Mouse (Mus musculus) kidney, adult 11 months (tissue): ENCODE results near the gene Rasa2.
A peak's percentile ranks its signal among the peaks of the same experiment; 100 is the strongest.
"Not testable (repeated sequence)": the region's sequence is repeated elsewhere in the genome, so short reads cannot be mapped to it uniquely, and the experiment has no call there.

Source experiments
- DNase-seq: peaks from one replicate; pipeline ENCODE4 v3.0.0; 2022

The Rasa2 gene

DNA sequence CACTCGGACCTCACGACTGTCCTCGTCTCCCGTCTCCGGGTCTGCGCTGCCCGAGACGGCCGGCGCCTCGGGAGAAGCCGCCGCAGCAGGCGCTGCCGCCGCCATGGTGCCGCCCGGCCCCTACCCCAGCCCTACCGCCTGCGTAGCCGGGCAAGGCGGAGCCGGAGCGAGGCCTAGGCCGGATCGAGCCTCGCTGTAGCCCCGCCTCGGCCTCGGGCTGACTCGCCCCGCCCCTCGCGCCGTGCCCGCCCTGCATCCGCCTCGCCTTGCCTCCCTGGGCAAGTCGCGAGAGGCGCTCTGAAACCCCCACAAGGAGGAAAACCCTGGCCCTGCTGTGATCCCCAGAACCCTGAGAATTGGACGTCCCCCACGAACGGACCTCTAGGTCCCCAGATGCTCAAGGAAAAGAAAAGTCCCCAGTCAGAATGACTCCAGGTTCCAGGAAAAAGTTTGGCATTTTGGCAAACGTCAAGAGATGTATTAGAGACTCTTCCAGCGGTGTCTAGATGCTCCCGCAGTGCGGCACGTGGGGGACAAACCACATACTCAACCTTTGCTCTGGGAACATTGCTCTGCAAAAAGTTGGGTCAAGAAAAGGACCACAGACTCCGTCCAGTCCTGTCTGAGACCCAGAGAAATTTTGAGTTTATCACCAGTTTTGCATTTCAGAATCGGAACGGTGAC lies at the start of gene Rasa2:
Gene Rasa2 (minus strand): TSS at position 229 of the 684 bp plus-strand sequence.
- DNase-seq = peak; percentile 91

DNA sequence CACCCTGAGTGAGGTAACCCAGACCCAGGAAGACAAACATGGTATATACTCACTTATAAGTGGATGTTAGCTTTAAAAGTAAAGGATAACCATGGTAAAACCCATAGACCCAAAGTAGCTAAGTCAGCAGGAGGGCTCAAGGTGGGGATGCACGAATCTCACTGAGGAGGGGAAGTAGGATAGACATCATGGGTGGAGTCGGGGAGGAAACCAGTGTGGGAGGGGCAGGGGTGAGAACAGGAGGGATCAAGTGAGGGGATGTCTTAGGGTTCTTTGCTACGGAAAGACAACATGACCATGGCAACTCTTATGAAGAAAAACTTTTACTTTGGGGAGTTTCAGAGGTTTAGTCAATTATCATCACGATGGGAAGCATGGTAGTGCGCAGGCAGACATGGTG lies 47.2 kb upstream of the Rasa2 start:
- DNase-seq = no peak

DNA sequence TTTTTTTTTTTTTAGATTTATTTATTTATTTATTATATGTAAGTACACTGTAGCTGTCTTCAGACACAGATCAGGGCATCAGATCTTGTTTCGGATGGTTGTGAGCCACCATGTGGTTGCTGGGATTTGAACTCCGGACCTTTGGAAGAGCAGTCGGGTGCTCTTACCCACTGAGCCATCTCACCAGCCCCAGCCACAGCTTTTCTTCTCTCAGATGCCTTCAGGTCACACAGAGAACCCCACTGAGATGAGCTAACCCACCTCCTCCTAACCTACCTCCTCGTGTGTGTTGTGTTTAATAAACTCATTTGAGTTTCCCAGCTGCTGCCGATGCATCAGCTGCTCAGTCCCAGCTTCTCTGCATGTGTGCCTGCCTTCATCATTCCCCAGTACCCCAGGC lies 46.3 kb upstream of the Rasa2 start:
- not testable (repeated sequence) for DNase-seq

DNA sequence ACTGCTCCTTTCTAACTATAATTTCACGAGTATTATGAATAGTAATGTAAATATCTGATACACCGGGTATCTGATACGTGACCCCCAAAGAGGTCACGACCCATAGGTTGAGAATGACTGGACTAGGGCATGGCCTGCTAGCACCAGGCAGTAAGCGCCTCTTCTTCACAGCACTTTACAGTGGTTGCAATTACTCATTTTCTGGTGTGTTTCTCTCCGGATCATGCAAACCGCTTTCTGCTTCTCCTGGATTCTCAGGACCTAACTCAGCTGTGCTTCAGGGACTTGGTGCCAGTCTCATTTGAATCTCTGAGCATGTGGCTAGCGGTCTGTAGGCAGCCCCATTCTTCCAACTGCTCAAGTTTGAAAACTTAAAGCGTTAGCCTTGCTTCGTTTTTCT lies 45.3 kb upstream of the Rasa2 start:
- DNase-seq = no peak

DNA sequence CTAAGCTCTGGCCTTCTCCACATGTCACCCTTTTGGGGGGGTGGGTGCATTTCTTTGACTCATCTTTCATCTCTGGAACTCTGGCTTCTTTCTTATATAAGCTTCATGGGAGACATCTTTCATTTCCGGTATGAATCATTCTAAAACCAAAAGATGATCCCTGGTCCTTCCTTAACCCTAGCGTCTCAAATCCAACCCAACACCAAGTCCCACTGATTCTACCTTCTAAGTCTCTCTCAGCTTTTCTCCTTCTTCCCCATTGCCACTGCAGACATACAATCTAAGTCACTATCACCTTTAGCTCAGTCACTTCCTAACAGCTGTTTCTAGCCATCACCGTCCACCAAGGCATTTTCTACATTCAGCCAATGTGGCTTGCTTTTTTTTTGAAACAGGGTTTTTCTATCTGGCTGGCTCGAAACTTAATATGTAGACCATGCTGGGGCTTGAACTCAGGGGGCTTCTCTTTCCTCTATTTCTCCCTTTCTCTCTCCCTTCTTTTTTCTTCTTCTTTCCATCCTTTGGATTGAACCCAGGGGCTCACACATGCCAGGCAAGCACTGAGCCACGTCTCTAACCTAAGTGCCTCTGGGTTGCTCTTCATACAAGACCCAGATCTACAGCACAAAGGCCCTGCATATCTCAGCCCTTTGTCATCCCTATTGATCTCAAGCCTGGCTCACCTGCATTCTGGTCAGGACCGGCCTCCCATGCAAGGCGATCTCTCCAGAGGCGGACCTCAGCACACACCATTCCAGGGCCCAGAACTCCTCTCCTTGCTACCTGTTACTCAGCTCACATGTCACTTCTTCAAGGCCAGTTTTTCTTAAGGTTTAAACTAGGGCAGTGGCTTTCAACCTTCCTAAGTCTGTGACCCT lies 44.6 kb upstream of the Rasa2 start:
- no peak for DNase-seq

DNA sequence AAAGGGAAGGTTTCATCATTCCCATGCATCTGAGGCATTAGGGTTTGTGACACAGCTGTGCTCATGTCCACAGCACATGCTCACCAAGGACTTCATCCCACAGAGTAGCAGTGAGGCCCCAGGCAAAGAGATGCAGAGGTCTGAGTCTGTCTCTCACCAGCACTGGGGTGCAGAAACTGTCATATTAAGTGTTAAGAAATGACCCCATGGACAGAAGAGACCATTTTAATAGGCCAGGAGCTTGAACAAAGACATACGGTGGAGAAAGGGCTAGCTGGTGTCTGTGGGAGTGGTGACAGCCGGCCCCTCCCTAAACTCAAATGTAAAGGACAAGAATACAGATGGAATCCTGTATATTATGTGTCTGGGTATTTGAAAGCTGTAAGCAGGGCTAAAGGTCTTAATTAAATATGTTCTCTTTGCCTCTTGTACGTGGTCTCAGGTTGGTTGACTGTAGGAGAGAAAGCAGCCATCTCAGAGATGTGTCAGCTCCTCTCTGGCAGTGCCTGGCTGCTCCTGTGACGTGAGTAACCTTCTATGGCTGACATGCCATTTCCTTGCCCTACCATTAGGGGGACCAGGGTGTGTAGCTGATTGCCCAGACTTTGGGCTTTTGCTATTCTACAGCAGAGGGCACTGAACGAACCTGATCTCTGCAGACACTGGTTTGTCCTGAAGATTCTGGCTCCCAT lies 43.8 kb upstream of the Rasa2 start:
- DNase-seq = peak; percentile 56

DNA sequence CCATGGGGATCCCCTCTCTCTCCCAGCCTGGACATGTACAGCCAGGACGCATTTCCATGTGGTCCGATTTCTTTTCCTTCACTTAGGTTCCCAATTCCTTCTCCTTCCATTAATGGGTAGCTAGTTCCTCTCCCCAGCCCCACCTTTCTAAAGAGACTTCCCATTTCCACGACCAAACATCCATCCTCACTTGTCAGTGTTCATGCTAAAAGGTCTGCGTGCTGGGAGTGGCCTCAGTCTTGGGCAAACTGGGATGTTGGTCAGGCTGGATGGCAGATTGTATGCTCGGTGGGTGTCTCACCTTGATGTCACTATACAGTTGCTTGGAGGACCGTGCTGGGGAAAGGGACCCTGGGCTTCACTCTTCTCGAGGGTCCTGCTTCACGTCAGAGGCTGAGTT lies 42.9 kb upstream of the Rasa2 start:
- no peak for DNase-seq

DNA sequence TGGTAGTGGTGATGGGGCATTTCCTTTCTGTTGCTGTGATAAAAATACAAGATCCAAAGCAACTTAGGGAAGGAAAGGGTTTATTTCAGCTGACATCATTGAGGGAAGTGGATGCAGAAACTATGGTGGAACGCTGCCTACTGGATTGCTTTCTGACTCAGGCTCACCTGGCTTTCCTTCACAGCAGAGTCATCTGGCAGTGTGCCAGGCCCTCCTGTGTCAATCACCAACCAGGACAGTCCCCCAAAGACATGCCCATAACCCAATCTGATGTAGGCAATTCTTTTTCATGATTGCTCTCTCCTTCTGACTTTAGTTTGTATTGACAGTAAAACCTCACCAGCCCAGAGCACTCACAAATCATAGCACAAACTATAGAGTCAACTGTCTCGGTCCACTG lies 41.0 kb upstream of the Rasa2 start:
- DNase-seq = no peak

DNA sequence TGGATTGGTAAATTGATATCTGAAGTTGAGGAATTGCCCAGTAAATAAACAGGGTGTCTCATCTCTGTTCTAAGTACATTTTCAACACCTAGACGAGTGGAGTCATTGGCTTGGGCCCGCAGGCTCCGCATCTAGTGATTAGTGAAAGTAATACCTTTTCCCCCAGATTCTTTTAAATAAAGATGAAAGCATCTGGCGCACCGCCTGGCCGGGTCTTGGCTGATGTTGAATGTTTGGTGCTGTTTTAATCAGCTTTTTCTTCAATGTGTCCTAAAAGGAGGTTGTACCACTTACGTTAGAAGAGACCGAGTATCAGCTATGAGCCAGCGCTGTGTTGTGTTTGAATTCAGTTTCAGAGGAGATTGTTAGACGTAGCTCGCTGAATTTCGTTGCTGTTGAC lies 39.8 kb upstream of the Rasa2 start:
- DNase-seq = no peak

DNA sequence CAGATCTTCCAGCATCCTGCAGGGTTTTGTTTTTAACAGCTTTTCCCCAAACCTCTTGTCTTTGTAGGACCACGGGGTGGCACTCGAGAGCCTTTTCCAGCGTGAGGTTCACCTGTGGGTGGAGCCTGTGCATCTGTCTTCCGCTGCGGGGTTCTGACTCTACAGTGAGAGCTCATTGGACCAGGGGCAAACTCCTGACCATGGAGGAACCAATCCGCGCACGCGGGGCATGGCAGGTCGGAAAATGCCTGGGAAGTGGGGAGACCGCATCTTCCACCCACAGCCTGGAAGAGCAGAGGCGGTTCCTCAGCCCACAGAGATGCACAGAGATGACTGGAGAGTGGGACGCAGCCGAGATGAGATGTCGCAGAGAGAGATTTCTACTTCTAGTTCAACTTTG lies 38.5 kb upstream of the Rasa2 start:
- DNase-seq = peak; percentile 95

DNA sequence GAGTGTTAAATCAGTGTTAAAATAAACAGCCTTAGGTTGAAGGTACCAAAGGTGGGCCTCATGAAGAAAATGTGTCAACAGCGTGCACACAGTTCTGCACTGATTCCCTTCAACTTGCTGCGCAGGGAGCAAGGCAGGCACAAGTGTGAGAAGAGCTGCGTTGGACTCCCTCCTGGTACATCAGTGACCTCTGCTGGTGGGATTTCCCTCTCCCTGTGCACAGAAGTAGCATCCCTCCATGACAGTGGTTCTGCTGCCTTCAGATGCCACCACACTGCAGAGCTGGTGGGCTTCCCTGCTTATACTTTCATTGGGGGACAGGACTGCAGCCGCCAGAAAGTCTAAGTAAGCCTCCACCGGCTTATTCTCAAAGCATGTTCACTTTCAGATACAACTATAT lies 37.2 kb upstream of the Rasa2 start:
- DNase-seq = peak; percentile 27

DNA sequence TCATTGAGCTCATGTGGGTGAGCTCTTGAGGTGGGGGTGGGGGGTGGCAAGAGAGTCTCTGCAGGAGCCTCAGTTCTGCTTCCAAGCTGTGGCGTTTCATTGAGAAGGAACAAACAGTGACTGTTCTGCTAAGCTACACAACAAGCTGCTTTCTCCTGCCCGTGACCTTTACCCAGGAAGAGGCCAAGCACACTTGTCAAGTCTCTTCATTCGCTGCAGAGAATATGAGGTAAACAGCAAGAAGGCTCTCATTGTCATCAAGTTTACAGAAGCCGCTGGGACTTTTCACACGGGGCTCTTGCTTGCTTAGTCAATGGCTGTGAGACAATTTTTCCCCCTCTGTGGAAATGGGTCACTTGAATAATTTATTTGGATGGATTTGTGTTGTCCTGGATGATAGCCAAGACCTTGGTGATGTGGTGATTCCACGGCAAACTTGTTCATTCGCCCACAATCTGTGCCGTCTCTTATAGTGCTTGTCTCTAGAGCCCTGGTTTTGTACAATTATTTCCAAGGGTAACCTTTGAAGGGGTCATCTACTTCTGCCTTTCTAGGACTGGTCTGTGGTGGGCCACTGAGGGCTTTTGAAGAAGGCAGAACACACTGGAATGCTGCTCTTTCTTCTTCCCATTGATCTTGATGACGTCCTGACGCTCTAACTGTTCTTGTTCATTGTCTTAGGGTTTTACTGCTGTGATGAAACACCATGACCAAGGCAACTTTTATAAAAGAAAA lies 29.3 kb upstream of the Rasa2 start:
- DNase-seq = no peak

DNA sequence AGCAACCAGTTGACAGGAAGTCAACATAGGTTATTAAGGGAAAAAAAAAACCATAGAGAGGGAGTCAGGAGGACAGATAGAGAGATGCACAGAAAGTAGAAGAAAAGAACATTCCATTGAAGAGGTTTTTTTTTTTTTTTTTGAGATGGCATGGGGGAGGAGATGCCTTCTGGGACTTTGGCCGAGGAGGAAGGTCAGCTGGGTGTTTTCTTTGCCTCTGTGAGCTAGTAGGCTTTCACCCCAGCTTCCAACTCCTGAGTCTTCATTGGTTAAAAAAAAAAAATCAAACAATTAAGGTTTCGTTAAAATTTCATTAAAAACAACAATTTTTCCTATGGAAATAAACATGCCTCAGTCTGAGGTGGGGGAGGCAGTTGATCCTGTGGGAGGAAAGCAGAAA lies 28.4 kb upstream of the Rasa2 start:
- DNase-seq = no peak

DNA sequence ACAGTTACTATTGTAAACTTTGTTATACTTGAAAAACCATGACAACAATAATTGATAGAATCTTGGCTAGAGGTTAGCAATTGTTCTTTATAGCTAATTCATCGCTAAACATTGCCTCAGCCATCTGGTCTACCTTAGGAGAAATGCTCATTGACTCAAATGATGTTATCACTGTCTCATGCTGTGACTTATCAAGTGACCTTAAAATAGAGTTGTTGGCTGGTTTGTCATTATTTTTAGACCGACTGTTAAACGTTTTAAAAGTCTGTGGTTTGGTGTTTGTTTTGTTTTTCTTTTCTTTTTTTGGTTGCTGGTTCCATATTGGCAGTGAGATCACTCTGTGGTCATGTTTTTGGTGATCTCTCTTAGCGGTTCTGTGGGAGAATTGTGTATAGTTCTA lies 22.1 kb upstream of the Rasa2 start:
- no peak for DNase-seq

DNA sequence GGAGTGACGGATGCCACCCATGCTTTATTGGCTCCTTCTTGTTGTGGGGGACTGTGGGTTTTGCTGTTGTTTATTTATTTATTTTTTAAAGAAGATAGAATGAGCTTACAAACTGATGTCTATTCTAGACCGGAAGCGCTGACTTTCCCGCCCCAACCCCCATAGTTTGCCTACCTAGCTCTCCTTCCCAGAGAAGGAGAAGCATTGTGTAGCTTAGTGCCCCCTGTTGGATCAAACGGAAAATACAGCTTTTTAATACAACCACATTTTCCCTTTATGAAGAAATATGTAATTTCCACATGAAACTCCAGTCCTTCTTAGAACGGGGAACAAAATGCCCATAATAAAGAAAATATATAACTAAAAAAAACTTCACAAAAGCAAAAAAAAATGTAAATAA lies 21.3 kb upstream of the Rasa2 start:
- DNase-seq = no peak

DNA sequence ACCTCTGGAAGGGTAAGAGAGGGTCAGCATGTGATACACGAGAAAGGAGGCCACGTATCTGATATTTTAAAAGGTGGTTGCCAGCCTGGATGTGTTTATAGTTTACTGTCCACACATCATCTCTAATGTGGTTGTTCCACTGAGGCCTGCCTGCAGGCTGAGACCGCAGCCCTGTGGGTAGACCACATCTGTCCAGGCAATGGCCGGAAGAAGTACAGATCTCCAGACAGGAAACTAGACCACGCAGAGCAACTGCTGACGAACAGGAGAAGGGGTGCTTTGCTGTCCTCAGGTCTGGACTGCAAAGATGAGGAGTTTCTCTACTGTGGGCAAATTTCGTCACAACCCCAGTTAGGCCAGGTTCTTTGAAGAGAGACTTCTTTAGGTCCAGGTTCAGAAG lies 19.4 kb upstream of the Rasa2 start:
- DNase-seq = no peak

DNA sequence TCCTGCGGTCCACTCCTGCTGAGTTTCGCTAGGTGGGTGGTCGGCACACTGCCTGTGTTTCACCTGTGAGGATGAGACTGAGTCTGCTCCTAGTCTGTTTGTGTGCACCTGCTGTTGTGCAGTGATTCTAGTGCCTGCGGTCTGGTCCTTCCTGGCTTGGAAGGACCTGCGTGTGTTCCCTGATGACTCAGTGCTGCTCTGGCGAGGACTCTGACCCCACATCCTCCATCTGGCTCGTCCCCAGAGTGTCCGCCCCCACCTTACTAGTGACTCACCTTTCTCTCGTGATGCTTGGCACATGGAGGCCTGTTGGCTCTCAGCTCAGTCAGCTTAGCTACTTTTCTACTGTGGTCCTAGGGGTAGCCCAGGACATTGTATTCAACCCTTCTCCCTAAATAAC lies 18.5 kb upstream of the Rasa2 start:
- DNase-seq = peak; percentile 86

DNA sequence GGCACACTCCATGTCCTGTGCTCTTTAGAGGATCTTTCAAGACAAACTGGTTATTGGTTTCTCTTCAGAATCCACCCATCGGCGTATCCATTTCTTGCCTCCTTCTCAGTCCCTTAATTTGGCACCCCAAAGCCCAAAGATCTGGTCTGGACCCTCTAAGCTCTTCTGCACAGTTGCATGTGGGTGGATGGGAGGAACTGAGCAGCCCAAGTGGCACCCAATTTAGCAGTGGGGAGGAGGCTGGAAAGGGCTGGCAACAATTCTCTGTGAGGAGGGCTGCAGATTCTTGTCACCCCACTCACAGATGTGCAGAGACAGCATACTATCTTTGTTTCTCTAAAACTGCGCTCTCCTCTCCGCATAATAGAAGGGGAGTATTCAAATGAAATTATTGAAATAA lies 17.9 kb upstream of the Rasa2 start:
- no peak for DNase-seq

DNA sequence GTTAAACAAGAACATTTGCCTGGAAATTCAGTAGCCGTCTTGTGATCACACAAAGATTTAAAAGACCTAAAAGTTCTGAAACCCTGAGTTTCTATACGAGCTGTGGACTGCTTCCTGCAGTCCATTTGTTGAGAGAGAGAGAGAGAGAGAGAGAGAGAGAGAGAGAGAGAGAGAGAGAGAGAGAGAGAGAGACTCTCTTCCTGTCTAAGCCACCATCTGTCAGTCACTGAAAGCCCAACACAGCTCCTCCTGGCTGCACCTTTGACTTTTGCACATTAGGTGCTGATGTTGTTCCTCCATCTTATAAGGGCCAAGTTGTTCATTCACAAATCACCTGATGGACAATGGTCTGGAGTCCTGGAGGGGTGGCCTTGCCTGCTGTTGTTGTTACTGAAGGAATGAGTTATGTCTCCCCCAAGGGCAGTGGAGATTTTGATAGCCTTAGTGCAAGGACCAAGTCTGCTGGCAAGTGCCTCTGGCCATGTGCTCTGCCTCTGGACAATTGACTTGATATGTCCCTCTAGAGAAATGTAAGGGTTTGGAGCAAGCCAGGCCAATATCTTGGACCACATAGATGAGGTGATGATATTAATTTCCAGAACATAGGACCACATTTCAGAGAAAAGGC lies 15.4 kb upstream of the Rasa2 start:
- no peak for DNase-seq

DNA sequence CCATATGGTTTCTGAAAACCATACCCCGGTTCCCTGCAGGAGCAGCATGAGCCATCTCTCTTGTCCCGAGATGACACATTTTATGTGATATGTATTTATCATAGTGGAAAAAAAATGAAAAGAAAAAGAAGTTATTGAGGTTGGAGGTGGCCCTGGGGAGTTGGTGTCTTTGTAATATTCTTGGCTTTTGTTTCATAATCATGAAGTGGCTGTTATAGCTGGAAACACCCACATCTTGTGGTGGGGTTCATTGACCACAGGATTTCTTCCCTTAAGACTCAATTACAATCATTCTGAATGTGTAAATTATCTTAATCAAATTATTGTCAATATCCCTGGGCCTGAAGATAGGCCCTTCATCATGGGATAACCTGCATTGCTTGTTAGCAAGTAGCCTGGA lies 13.4 kb upstream of the Rasa2 start:
- no peak for DNase-seq

DNA sequence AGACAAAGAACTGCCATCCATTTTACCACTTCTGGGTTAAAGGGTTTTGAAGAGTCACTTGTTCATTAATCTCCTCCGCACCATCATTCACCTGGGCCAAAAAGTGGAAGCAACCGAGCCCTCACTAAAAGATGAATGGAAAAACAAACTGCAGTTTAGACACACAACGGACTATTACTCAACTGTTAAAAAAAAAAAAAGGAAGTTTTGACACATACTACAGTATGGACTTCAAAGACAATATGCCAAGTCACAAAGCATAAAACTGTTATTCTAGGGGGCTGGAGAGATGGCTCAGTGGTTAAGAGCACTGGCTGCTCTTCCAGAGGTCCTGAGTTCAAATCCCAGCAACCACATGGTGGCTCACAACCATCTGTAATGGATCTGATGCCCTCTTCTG lies 12.6 kb upstream of the Rasa2 start:
- DNase-seq = not testable (repeated sequence)

DNA sequence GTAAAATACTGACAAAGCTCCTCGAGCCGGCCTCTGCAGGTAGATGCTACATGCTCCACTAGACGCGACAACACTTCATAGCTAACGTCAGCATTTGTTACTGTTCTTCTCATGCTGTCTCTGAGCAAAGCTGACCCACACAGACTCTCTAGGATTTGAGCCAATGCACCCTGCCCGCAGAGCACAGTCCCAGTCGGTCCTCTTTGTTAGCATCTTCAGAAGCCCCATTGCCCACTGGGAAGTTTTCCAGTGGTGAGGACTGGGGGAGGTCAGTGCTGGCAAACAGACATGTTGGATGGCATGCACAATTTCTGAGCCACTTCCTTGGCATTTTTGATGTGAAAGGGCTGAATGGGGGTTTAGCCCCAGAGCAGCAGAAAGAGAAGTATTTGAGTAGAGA lies 8.0 kb upstream of the Rasa2 start:
- DNase-seq = peak; percentile 71

DNA sequence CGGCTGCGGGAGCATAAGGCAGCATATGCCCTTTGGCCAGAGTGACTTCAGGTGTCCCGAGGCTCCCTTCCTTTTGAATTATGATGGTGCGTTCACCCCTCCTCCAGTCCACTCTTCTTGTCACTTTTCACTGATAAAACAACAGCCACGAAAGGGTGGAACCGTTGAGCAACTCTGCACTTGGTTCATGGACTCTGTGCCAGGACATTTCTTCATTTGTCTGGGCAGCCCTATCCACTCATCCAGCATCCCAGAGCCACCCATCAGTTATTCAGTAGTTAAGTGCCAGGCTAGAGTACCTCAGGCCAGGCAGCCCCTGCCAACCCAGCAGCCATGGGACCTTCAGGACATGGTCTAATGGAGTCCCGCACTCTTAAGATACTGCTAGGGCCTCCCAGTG lies 7.1 kb upstream of the Rasa2 start:
- peak; percentile 58 for DNase-seq
